Mouse (Mus musculus) left cerebral cortex, adult 2 months (tissue): Measurements from ENCODE around the gene Prkar1b. TPM values are rescaled to one million over a fixed set of nuclear protein-coding genes. Genes with fewer than 3 reads are reported as not detected.

ENCODE experiments used
- DNase-seq, 2 experiments: peaks; one replicate each; pipeline ENCODE4 v3.0.0; 2021 to 2022; ENCODE audit warnings: low spot score in 2 of 2, mixed read lengths in 1 of 2; ENCODE audit errors: extremely low spot score in 1 of 2
- H3K27ac ChIP-seq: fragments of 200-600 bp; 2 replicates; pipeline ENCODE4 v1.8.1; 2022
- H3K4me3 ChIP-seq: fragments of 200-600 bp; 2 replicates; pipeline ENCODE4 v1.8.1; 2022
- CTCF ChIP-seq: fragments of 200-600 bp; IDR thresholded peaks from 2 replicates; pipeline ENCODE4 v1.8.1; 2022; ENCODE audit warnings: antibody characterized with exemption, mild to moderate bottlenecking, moderate library complexity
- intact Hi-C: fragments of 180-260 bp; cut with DNase I; formaldehyde crosslinking; loops from one replicate; pipeline ENCODE4 v1.15.1; 2025
- total RNA-seq, 2 experiments: library from RNA; stranded (reverse); gene quantifications; 2 replicates each; pipeline ENCODE4 v1.2.3; 2021

The Prkar1b gene
- total RNA-seq, 2 experiments from 2014 or later: 767 to 781 TPM

DNA sequence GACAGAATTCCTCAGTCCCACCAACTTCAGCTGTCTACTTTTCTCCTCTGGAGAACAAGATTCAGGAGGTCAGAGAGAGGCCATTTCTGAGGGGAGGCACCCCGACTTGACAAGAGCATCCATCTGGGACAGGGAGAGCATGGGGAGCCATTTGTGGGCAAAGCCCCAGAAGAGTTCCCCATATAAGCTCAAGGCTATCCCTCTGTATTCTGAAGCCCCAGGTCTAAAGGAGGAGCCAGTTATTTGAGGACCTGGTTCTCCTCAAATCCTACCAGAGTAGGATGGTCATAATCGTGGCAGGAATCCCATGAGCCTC is 30.9 kb downstream of the Prkar1b start:
- Histone ChIP-seq H3K4me3 (no peak overlapping the region), H3K27ac (no peak overlapping the region)
- no peak for TF ChIP-seq CTCF
- intact Hi-C loops: loop anchor here (5.0 kb wide), 1 partner anchor 58 kb away; no protein-coding TSS in a partner anchor
- no peak for DNase-seq

DNA sequence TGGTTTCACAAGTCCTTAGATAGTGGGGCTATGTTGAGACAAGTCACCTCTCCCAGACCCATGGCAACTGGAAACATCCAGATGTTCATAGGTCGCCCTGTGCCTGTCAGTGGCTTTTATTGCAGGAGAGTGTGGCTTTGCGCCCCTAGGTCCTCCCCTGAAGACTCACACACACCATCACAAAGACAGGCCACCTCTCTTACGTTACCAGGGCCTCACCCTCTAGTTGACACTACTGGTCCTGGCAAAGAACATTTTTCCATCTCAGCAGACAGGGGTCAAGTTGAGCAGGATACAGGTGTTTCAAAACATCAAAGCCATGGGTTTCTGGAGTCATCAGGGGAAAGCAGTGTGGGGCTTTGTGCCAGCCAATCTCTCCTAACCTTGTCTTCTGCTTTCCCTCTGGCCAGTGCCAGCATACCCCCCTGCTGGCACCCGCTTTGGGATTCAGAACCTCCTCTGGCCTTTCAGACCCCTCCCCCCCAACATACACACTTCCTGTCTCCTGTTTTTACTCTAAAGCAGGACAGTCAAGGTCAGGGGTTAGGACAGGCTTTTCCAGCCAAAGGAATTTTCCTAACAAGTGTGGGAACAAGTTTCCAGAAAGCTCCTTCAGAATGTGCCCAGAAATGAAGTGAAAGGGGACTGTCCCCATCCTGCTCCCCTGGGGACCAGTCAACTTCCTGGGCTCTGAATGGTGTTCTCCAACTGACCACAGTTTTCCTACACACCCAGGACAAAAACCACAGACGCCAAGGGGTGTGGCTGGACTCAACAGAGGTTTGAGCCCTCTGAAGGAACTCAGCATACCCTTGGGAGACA is 31.5 kb downstream of the Prkar1b start:
- Histone ChIP-seq H3K27ac (no peak overlapping the region), H3K4me3 (no peak overlapping the region)
- intact Hi-C loops: loop anchor here (5.0 kb wide), 1 partner anchor 59 kb away; no protein-coding TSS in a partner anchor
- no peak for DNase-seq
- no peak for TF ChIP-seq CTCF

- intact Hi-C loops: loop anchor here (5.0 kb wide), 1 partner anchor 62 kb away; no protein-coding TSS in a partner anchor
- no peak for TF ChIP-seq CTCF
Measured at GRCm38 (mm10) chr5:139115507-139115906, 34.3 kb downstream of the Prkar1b start.

GRCm38 (mm10) chr5:139114876-139115275 is 34.9 kb downstream of the Prkar1b start:
- Histone ChIP-seq H3K27ac (no peak overlapping the region), H3K4me3 (no peak overlapping the region)
- no peak for TF ChIP-seq CTCF
- no peak for DNase-seq
- intact Hi-C loops: loop anchor here (5.0 kb wide), 1 partner anchor 62 kb away; no protein-coding TSS in a partner anchor

More at GRCm38 (mm10) chr5:139115507-139115906, 34.3 kb downstream of the Prkar1b start:
- DNase-seq: no peak
- H3K27ac ChIP-seq: no peak overlapping the region
- H3K4me3 ChIP-seq: no peak overlapping the region

DNA sequence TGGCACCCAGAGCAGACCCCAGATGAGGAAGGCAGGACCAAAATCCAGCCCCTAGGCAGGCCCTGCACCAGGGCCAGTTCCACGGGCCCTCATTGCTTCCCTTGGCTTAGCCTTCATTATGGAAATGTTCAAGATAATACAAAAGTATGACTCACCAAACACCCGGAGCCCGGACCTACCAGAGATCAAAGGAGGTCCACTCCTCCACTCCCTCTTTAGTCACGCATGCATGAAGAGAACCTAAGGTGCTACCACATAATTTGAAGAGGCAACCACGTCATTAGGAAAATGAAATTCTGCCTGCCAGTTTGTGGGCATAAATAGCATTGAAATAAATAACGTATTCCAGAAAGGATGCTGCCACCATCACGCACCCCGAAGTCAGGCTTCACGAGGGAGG is 37.4 kb downstream of the Prkar1b start:
- H3K4me3 ChIP-seq: no peak overlapping the region
- TF ChIP-seq CTCF: no peak
- no peak overlapping the region for H3K27ac ChIP-seq
- DNase-seq: peak in 1 of 2 experiments; percentile 27
- intact Hi-C loops: no loop called here

- intact Hi-C loops: no loop called here
- H3K27ac ChIP-seq: no peak overlapping the region
Measured at GRCm38 (mm10) chr5:139111991-139112390, 37.8 kb downstream of the Prkar1b start.

DNA sequence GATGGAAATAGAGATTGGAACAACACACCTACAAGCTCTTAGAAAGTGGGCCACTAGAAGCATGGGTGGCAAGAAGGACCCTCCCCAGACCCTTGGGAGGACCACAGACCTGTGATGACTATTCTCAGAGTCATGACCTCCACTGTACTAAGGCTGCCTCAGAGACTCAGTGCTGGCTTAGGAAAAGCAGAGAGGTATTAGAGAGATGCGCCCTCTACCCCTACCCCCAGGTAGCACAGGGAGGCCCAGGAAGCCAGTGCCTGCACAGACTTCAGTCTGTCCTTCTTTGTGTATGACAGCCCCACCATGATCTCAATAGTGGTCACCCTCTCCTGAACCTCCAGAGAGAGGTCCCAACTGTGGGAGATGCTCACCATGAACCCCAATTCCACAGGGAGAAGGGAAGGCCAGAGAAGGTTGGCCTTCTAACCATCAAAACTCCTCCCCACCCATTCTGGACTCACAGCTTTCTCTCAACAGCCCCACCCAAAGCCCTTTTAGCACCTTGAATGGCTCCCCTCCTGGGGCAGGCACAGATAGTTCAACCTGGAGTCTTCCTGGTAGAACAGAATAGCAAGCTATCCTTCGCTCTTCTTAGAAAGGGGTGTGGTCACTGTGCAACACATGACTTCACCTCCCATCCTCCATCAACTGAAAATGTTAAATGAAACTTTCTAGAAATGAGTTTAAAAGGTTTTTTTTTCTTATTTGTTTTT is 39.5 kb downstream of the Prkar1b start:
- H3K4me3 ChIP-seq: no peak overlapping the region
- no peak overlapping the region for H3K27ac ChIP-seq
- TF ChIP-seq CTCF: no peak; the same call in 1 of the 2 replicates
- DNase-seq: no peak
- intact Hi-C loops: no loop called here

More at GRCm38 (mm10) chr5:139111991-139112390, 37.8 kb downstream of the Prkar1b start:
- no peak overlapping the region for H3K4me3 ChIP-seq
- no peak for DNase-seq
- no peak for TF ChIP-seq CTCF

GRCm38 (mm10) chr5:139107815-139108214 is 42.0 kb downstream of the Prkar1b start:
- Histone ChIP-seq H3K27ac (no peak overlapping the region), H3K4me3 (no peak overlapping the region)
- TF ChIP-seq CTCF: peak; percentile 52
- intact Hi-C loops: no loop called here
- DNase-seq: no peak

- intact Hi-C loops: no loop called here
- DNase-seq: no peak
- Histone ChIP-seq H3K4me3 (no peak overlapping the region), H3K27ac (no peak overlapping the region)
- no peak for TF ChIP-seq CTCF
Measured at GRCm38 (mm10) chr5:139101783-139102182, 48.0 kb downstream of the Prkar1b start.

DNA sequence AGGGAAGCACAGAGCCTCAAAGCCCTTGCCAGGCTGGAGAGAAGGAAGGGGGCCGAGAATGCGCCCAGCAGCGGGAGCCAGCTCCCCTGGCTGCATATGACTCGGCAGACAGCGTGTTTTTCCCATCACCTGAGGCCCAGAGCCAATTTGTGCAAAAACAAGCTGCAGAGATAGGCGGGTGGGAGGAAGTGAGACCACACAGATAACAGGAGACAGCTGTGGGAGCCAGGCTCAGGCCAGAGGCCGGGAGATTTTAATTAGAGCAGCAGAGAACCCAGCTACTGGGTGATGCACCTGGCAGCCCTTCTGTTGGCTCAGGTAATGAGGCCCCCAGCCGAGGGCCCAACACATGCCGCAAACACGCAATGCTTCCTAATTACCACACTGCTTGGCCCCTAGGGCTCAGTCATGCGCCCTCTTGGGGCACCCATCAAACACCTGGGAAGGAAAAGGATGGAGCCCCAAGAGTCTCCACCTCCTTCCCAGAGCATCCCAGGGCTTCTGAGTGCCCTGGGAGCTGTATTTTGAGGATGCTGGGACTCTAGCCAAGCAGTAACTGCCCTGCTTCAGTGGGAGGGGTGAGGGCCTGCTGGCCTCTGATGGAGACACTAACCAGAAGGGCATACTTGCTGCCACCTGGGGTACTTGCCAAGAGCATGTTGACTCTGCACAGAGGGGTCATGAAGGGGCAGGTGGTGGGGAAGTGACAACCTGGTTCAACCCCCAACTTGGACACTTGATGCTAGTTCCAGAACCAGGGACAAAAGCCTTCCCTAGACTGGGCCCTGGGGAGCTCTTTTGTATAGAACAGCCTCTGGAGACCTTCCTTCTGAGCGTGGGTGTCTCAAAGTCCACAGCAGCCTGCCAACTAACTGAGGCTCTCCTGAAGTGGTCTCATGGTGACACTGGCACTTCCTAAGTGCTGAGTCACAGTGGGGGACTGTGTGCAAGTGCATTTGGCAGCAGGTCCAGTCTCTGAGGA is 50.5 kb downstream of the Prkar1b start:
- intact Hi-C loops: no loop called here
- H3K27ac ChIP-seq: peak overlapping the region; percentile 73

DNA sequence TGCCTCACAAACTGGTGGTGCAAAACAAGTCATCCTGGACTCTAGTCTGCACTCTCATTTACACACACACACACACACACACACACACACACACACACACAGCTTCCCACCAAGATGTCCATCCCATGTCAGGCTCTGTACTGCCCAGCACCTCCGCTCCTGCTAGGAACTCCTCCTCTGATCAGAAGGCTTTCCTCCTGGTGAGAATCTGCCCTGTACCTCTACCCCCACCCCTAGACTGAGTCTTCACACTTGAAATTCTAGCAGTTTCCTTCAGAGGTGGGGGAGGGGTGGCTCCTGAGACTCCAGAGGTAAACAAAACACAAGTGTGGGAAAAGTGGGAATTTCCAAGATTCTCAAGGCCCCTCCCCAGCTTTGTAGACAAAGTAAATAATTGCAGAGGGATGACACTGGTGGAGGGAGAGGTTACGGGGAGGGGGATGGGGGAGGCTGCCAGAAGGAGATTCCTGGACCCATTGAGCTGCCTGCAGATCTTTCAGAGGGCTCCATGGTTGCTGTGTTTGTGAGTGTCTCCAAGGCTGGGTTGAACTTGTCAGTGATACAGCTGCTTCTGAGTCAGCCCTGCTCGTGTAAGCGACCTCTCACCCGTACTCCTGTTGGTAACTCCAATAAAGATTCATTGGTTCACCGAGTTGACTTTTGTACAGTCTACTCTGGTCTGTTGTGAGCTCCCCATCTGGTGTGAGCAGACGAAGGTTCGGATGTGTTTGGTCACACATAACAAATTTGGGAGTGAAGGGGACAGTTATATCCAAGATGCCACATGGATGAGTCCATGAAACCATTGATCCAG is 54.3 kb downstream of the Prkar1b start:
- intact Hi-C loops: no loop called here
- no peak for TF ChIP-seq CTCF
- H3K4me3 ChIP-seq: no peak overlapping the region
- H3K27ac ChIP-seq: no peak overlapping the region
- no peak for DNase-seq

More for the DNA sequence above, 50.5 kb downstream of the Prkar1b start:
- TF ChIP-seq CTCF: no peak
- H3K4me3 ChIP-seq: no peak overlapping the region; the same call in 1 of the 2 replicates
- peak; percentile 53 to 60 for DNase-seq
